Mouse (Mus musculus) intestine, embryonic 15.5 days (tissue): ENCODE measurements around the gene Morf4l2. TPM values are rescaled to one million over a fixed set of nuclear protein-coding genes. Genes with fewer than 3 reads are reported as not detected.

Source experiments
- polyA plus RNA-seq: library from polyadenylated mRNA; unstranded; fragments of >200 nt; fragmentation: Nextera tagmentation; extraction: Ambion mirVana; gene quantifications from 2 replicates; pipeline ENCODE4 v1.2.1, GENCODE M21; 2015

Morf4l2 gene
- polyA plus RNA-seq, 1 experiment from 2014 or later: 480 TPM

Other genes with a start within 250 kb of the Morf4l2 start
- gene Kir3dl1, start 225.7 kb downstream of the Morf4l2 start, polyA plus RNA-seq: not detected in 2 replicates
- not detected in 2 replicates for gene Kir3dl2, start 199.6 kb downstream of the Morf4l2 start, polyA plus RNA-seq
- 6.4 and 7.4 TPM in 2 replicates for gene Tceal3, start 152.8 kb downstream of the Morf4l2 start, polyA plus RNA-seq
- gene Tceal1, start 35.7 kb downstream of the Morf4l2 start, polyA plus RNA-seq: 6.0 and 7.8 TPM in 2 replicates
- not detected in 2 replicates for gene Glra4, start 36.5 kb upstream of the Morf4l2 start, polyA plus RNA-seq
- gene Plp1, start 79.0 kb upstream of the Morf4l2 start, polyA plus RNA-seq: 4.6 and 5.8 TPM in 2 replicates
- gene Rab9b, start 125.1 kb upstream of the Morf4l2 start, polyA plus RNA-seq: 0.40 and 0.43 TPM in 2 replicates
- not detected in 2 replicates for gene H2bfm, start 183.6 kb upstream of the Morf4l2 start, polyA plus RNA-seq
- 51.1 and 52.2 TPM in 2 replicates for gene Tmsb15b2, start 231.8 kb upstream of the Morf4l2 start, polyA plus RNA-seq
- 3.2 and 6.3 TPM in 2 replicates for gene Tmsb15l, start 233.2 kb upstream of the Morf4l2 start, polyA plus RNA-seq
- gene Tmsb15b1, start 233.2 kb upstream of the Morf4l2 start, polyA plus RNA-seq: 21.5 and 24.8 TPM in 2 replicates
- gene Zcchc18, start 249.5 kb upstream of the Morf4l2 start, polyA plus RNA-seq: 15.5 and 17.8 TPM in 2 replicates